Mouse (Mus musculus): Measurements from ENCODE around the gene Gm128. TPM values are rescaled to one million over a fixed set of nuclear protein-coding genes. Genes with fewer than 3 reads are reported as not detected.

Gm128 gene
- polyA plus RNA-seq, 1 experiment from 2014 or later: 0.26 TPM

DNA sequence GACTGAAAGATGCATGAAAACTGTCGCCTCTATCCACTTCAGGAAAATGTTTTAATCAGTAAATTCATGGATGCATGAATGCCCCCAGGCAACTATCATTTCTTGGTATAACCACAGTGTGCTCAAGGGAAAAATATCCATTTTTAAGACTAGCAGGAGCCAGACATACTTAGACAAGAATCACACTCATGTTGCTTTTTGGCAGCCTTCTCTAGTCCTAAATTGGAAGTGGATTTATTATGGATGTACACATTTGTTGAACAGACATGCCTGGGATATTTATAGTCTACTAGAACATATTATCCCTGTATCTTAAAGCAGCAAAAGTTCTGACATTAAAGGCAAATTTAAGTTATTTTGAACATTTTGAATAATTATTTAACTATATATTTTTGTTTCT is 23.3 kb upstream of the Gm128 start:
- no peaks in the 10 kb centered on the region for H3K9me3 ChIP-seq (ENCODE audit: control insufficient read depth, low read length)
- H3K4me2 ChIP-seq (ENCODE audit: low read length): no peak overlapping the region
- no peaks in the 10 kb centered on the region for H3K27me3 ChIP-seq (replicated peaks; ENCODE audit: control insufficient read depth, insufficient read depth, low read length)
- H3K27ac ChIP-seq (ENCODE audit: low read depth): no peak overlapping the region
- H3K36me3 ChIP-seq (ENCODE audit: control insufficient read depth, insufficient read depth, low read length): peaks cover 70% of the 10 kb centered on the region
- WGBS: 81% methylated on average over 1 of the region's 1 CpGs
- DNase-seq (ENCODE audit: low spot score) (no peak), ATAC-seq (replicated peaks; ENCODE audit: low FRiP score, low TSS enrichment, low read depth) (no peak)
- no peaks in the 10 kb centered on the region for H3K4me1 ChIP-seq (replicated peaks; ENCODE audit: control insufficient read depth, insufficient read depth, low read length)
- H3K4me3 ChIP-seq (ENCODE audit: low read depth, low read length): no peak overlapping the region
- no peak overlapping the region for H3K9ac ChIP-seq (ENCODE audit: low read length)

DNA sequence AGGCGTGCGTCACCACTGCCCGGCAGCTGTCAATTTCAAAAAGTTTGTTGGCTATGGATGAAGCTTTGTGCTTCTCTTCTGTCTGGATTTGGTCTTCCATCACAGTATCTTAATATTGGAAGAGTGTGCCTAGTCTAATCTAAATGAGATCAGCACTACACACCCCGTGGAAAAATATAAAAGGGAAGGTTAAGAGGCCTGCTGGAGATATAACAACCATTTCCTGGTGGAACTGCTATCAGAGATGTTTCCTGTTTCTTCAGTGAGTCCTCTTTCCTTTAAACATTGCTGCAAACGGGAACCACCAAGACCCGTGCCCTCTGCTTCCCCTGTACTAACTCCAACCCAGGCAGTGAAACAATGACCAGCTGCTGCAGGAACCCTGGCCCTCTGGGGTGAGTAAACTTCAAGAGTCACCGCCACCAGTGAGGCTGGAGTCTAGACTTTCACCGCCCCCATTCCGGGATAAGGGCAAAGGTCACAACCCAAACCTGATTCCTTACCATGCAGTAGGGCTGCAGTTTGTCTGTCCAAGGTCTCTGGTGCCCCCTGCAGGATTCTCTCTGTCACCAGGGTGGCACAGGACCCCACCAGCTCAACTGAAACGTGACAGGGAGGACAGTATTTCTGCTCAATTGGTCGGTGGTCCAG is 21.8 kb upstream of the Gm128 start:
- Histone ChIP-seq H3K9ac (ENCODE audit: low read length) (no peak overlapping the region), H3K27me3 (replicated peaks; ENCODE audit: control insufficient read depth, insufficient read depth, low read length) (no peaks in the 10 kb centered on the region), H3K4me3 (ENCODE audit: low read depth, low read length) (no peak overlapping the region), H3K9me3 (ENCODE audit: control insufficient read depth, low read length) (no peaks in the 10 kb centered on the region), H3K36me3 (ENCODE audit: control insufficient read depth, insufficient read depth, low read length) (peaks cover 71% of the 10 kb centered on the region), H3K4me1 (replicated peaks; ENCODE audit: control insufficient read depth, insufficient read depth, low read length) (no peaks in the 10 kb centered on the region), H3K4me2 (ENCODE audit: low read length) (no peak overlapping the region), H3K27ac (ENCODE audit: low read depth) (no peak overlapping the region)
- ATAC-seq (replicated peaks; ENCODE audit: low FRiP score, low TSS enrichment, low read depth) (peak; percentile 72), DNase-seq (ENCODE audit: low spot score) (peak; percentile 79)
- 48% methylated on average over 11 of the region's 11 CpGs for WGBS

DNA sequence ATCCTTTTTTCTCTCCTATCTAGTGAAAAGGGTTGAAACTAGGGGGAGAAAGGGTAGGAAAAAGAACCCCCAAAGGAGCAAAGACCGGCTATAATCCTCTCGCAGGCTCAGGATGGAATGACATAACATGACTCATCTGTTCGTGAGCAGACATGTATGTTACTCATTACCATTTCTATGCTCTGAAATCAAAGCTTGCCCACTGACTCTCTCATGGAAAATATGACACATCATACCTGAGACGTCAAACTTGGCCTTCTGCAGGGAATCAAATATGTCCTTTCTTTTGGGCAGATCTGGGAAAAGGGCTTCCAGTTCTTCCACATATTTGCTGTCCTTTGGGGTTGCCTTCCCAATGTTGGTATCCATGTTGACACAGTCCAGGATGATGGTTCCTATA is 20.6 kb upstream of the Gm128 start:
- Histone ChIP-seq H3K4me3 (ENCODE audit: low read depth, low read length) (no peak overlapping the region), H3K36me3 (ENCODE audit: control insufficient read depth, insufficient read depth, low read length) (peaks cover 72% of the 10 kb centered on the region), H3K4me2 (ENCODE audit: low read length) (no peak overlapping the region), H3K27me3 (replicated peaks; ENCODE audit: control insufficient read depth, insufficient read depth, low read length) (no peaks in the 10 kb centered on the region), H3K27ac (ENCODE audit: low read depth) (no peak overlapping the region), H3K9me3 (ENCODE audit: control insufficient read depth, low read length) (no peaks in the 10 kb centered on the region), H3K9ac (ENCODE audit: low read length) (no peak overlapping the region), H3K4me1 (replicated peaks; ENCODE audit: control insufficient read depth, insufficient read depth, low read length) (no peaks in the 10 kb centered on the region)
- ATAC-seq (replicated peaks; ENCODE audit: low FRiP score, low TSS enrichment, low read depth) (no peak), DNase-seq (ENCODE audit: low spot score) (no peak)
- 91% methylated on average over 4 of the region's 4 CpGs for WGBS

DNA sequence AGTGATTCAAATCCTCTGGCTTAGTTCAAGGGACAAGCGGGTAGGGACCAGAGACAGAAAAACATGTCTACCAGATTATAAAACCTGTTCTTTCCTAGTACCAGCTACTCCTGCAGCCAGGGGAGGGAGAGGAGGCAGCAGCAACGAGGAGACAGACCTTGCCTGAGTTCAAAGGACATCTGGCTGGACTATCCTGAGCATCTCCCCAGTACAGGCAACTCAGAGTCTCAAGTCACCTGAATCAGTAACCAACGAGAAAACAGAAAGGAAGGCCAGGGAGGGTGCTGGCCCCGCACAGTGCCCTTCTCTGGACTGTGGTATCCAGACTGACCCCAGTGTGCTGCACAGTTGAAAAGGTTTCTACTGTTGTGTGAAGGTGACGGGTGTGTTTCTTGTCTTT is 15.5 kb upstream of the Gm128 start:
- Histone ChIP-seq H3K4me2 (ENCODE audit: low read length) (no peak overlapping the region), H3K36me3 (ENCODE audit: control insufficient read depth, insufficient read depth, low read length) (peaks cover 79% of the 10 kb centered on the region), H3K4me1 (replicated peaks; ENCODE audit: control insufficient read depth, insufficient read depth, low read length) (no peaks in the 10 kb centered on the region), H3K27me3 (replicated peaks; ENCODE audit: control insufficient read depth, insufficient read depth, low read length) (no peaks in the 10 kb centered on the region), H3K27ac (ENCODE audit: low read depth) (no peak overlapping the region), H3K4me3 (ENCODE audit: low read depth, low read length) (no peak overlapping the region), H3K9me3 (ENCODE audit: control insufficient read depth, low read length) (no peaks in the 10 kb centered on the region), H3K9ac (ENCODE audit: low read length) (no peak overlapping the region)
- WGBS: 84% methylated on average over 5 of the region's 5 CpGs
- DNase-seq (ENCODE audit: low spot score) (no peak), ATAC-seq (replicated peaks; ENCODE audit: low FRiP score, low TSS enrichment, low read depth) (no peak)

DNA sequence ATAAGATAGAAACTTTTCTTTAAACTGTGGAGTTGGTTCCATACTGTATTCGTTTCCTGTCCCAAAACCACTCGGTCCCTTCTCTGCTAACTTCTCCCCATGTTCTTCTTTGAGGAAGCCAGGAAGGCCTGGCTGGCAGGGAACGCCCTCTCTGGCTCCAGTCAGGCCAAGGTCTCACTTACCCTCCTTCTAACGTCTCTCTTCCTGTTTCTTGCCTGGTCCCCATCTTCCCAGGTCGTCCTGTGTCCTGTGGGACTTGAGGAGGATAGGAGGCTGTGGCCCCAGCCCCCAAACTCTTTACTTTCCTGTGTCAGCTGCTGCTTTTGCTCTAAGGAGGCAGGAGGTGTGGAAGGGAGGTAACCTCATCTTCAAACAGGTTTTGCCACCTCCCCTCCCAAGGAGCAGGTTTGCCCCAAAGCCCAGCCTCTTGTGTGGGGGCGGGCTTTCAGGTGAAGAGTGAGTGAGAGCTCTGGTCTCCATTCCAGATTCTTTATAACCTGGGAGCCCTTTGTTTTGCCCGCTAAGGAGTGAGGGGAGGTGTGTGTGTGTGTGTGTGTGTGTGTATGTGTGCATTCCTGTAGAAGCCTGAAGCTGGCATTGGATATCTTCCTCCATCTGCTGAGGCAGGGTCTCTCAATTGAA is 9.5 kb upstream of the Gm128 start, which contains the start of gene Bnipl:
Gene Bnipl (minus strand): TSS at position 411 of the 642 bp plus-strand sequence.
- 0 out of 2 replicates have a peak, but pooled peaks have one; percentile 15 for ATAC-seq (replicated peaks; ENCODE audit: low FRiP score, low TSS enrichment, low read depth)
- no peak within 1 kb of the TSS for H3K27ac ChIP-seq (ENCODE audit: low read depth)

DNA sequence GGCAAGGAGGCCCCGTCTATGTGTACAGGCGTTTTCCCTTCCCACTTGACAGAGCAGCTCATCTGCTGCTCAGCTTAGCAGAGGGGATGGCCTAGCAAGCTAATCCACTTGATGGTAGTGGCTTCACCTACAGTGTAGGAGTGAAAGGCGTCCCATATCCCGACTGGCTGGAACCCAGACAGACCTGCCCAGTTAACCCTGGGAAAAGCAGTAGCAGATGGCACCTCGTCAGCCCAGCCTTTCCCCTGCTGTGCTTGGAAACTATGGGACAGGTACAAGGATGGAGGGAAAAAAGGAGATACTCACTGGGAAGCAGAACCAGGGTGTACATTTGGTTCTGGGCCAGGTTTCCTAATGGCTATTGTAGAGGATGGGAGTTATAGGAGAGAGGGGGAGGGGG is 9.0 kb upstream of the Gm128 start:
- H3K4me2 ChIP-seq (ENCODE audit: low read length): no peak overlapping the region
- H3K4me3 ChIP-seq (ENCODE audit: low read depth, low read length): no peak overlapping the region
- H3K27ac ChIP-seq (ENCODE audit: low read depth): no peak overlapping the region
- peaks cover 22% of the 10 kb centered on the region for H3K36me3 ChIP-seq (ENCODE audit: control insufficient read depth, insufficient read depth, low read length)
- no peaks in the 10 kb centered on the region for H3K27me3 ChIP-seq (replicated peaks; ENCODE audit: control insufficient read depth, insufficient read depth, low read length)
- WGBS: 75% methylated on average over 5 of the region's 5 CpGs
- H3K9ac ChIP-seq (ENCODE audit: low read length): no peak overlapping the region
- ATAC-seq (replicated peaks; ENCODE audit: low FRiP score, low TSS enrichment, low read depth): no peak
- no peak for DNase-seq (ENCODE audit: low spot score)
- H3K4me1 ChIP-seq (replicated peaks; ENCODE audit: control insufficient read depth, insufficient read depth, low read length): no peaks in the 10 kb centered on the region
- no peaks in the 10 kb centered on the region for H3K9me3 ChIP-seq (ENCODE audit: control insufficient read depth, low read length)

More for the DNA sequence above, 9.5 kb upstream of the Gm128 start, which contains the start of gene Bnipl:
- Histone ChIP-seq H3K9me3 (ENCODE audit: control insufficient read depth, low read length) (no peaks in the 10 kb centered on the region), H3K9ac (ENCODE audit: low read length) (no peak within 1 kb of the TSS), H3K36me3 (ENCODE audit: control insufficient read depth, insufficient read depth, low read length) (peaks cover 27% of the 10 kb centered on the region), H3K27me3 (replicated peaks; ENCODE audit: control insufficient read depth, insufficient read depth, low read length) (no peaks in the 10 kb centered on the region), H3K4me3 (ENCODE audit: low read depth, low read length) (no peak within 1 kb of the TSS), H3K4me1 (replicated peaks; ENCODE audit: control insufficient read depth, insufficient read depth, low read length) (no peaks in the 10 kb centered on the region), H3K4me2 (ENCODE audit: low read length) (no peak within 1 kb of the TSS)
- DNase-seq (ENCODE audit: low spot score): no peak
- 43% methylated on average over 7 of the region's 7 CpGs for WGBS

DNA sequence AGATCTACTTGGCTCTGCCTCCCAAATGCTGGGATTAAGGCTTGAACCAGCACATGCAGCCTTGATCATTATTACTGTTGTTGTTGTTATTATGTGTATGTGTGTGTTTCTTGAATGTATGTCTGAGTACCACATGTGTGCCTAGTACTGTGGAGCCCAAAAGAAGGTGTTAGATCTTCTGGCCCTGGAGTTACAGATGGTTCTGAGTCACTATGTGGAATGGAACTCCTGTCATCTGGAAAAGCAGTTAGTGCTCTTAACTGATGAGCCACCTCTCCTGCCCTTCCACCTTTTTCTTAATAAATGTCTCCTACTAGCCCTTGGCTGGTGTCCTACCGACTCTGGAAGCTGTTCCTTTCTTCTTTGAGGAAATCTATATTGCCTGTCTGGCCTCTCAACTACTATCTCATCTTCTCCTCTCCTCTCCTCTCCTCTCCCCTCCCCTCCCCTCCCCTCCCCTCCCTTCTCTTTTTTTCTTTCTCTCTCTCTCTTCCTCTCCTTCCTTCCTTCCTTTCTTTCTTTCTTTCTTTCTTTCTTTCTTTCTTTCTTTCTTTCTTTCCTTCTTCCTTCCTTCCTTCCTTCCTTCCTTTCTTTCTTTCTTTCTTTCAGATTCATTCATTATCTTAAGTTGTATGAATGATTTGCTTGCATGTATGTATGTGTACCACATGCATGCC is 6.4 kb upstream of the Gm128 start:
- Histone ChIP-seq H3K4me3 (ENCODE audit: low read depth, low read length) (no peak overlapping the region), H3K27me3 (replicated peaks; ENCODE audit: control insufficient read depth, insufficient read depth, low read length) (no peaks in the 10 kb centered on the region), H3K9me3 (ENCODE audit: control insufficient read depth, low read length) (no peaks in the 10 kb centered on the region), H3K4me2 (ENCODE audit: low read length) (no peak overlapping the region), H3K4me1 (replicated peaks; ENCODE audit: control insufficient read depth, insufficient read depth, low read length) (no peaks in the 10 kb centered on the region), H3K27ac (ENCODE audit: low read depth) (no peak overlapping the region), H3K9ac (ENCODE audit: low read length) (no peak overlapping the region), H3K36me3 (ENCODE audit: control insufficient read depth, insufficient read depth, low read length) (0 out of 2 replicates have a peak, but pooled peaks cover under 1% of the 10 kb centered on the region)
- DNase-seq (ENCODE audit: low spot score) (no peak), ATAC-seq (replicated peaks; ENCODE audit: low FRiP score, low TSS enrichment, low read depth) (no peak)
- WGBS: 61% methylated on average over 1 of the region's 1 CpGs

DNA sequence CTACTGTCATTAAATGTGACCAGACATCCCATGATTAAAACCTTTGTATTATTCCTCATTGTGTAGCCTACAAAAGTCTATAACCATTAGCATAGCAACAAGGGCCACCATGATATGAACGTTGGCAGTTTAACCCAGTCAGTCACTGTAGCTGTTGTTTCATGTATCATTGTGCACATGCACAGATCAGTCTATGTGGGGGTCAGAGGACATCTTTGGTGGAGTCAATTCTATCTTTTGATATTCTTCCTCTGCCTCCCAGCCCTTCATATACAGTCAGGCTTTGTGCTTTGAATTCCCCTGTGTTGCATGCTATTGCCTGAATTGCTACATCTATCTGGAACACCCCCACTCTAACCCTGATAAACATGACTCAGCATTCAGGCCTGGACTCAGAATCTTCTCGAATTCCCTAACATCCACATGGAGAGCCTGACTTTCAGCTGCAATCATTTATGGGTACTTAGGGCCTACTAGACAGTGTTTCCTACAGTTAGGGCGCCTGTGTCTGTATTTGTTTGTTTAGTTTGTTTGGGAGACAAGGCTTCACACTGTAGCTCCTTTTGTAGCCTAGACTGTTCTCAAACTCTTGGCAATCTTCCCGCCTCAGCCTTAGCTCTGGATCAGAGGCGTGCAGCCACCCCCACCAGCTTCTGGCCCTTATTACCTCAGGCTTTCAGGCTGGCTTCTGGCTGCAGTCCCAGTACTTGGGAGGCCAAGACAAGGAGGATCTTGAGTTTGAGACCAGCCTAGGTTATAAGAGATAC is 5.2 kb upstream of the Gm128 start:
- WGBS: 88% methylated on average over 5 of the region's 5 CpGs

More for the DNA sequence above, 5.2 kb upstream of the Gm128 start:
- no peak overlapping the region for H3K4me3 ChIP-seq (ENCODE audit: low read depth, low read length)
- ATAC-seq (replicated peaks; ENCODE audit: low FRiP score, low TSS enrichment, low read depth): no peak
- H3K9ac ChIP-seq (ENCODE audit: low read length): no peak overlapping the region
- H3K27me3 ChIP-seq (replicated peaks; ENCODE audit: control insufficient read depth, insufficient read depth, low read length): no peaks in the 10 kb centered on the region
- DNase-seq (ENCODE audit: low spot score): no peak
- no peaks in the 10 kb centered on the region for H3K4me1 ChIP-seq (replicated peaks; ENCODE audit: control insufficient read depth, insufficient read depth, low read length)
- no peak overlapping the region for H3K27ac ChIP-seq (ENCODE audit: low read depth)
- no peaks in the 10 kb centered on the region for H3K9me3 ChIP-seq (ENCODE audit: control insufficient read depth, low read length)
- no peaks in the 10 kb centered on the region for H3K36me3 ChIP-seq (ENCODE audit: control insufficient read depth, insufficient read depth, low read length)
- no peak overlapping the region for H3K4me2 ChIP-seq (ENCODE audit: low read length)
